Mouse (Mus musculus): ENCODE measurements around the gene Dock9. TPM values are rescaled to one million over a fixed set of nuclear protein-coding genes. Genes with fewer than 3 reads are reported as not detected.

Gene Dock9
- polyA plus RNA-seq, 1 experiment from 2014 or later = 5.2 TPM

GRCm38 (mm10) chr14:121786900-121787299 lies 10.7 kb downstream of the Dock9 start:
- no peaks in the 10 kb centered on the region for H3K9me3 ChIP-seq (ENCODE audit: control insufficient read depth, low read length)
- no peak overlapping the region for H3K27ac ChIP-seq (ENCODE audit: low read depth, low read length)
- H3K9ac ChIP-seq (ENCODE audit: low read depth, low read length) = no peak overlapping the region
- no peak overlapping the region for H3K4me2 ChIP-seq
- no peaks in the 10 kb centered on the region for H3K4me1 ChIP-seq (replicated peaks; ENCODE audit: control insufficient read depth, insufficient read depth, low read length)
- no peak overlapping the region for H3K4me3 ChIP-seq (ENCODE audit: low read depth, low read length)
- ATAC-seq (replicated peaks; ENCODE audit: low FRiP score) (no peak), DNase-seq (ENCODE audit: low spot score) (no peak)
- H3K27me3 ChIP-seq (replicated peaks; ENCODE audit: control insufficient read depth, insufficient read depth, low read length) = no peaks in the 10 kb centered on the region
- H3K36me3 ChIP-seq (ENCODE audit: control insufficient read depth, insufficient read depth, low read length) = no peaks in the 10 kb centered on the region; the same call in 1 of the 2 replicates
- 86% methylated on average over 12 of the region's 12 CpGs for WGBS

GRCm38 (mm10) chr14:121785394-121785793 lies 12.2 kb downstream of the Dock9 start:
- DNase-seq (ENCODE audit: low spot score) (no peak), ATAC-seq (replicated peaks; ENCODE audit: low FRiP score) (no peak)
- Histone ChIP-seq H3K9me3 (ENCODE audit: control insufficient read depth, low read length) (no peaks in the 10 kb centered on the region), H3K9ac (ENCODE audit: low read depth, low read length) (no peak overlapping the region), H3K4me1 (replicated peaks; ENCODE audit: control insufficient read depth, insufficient read depth, low read length) (peaks cover 5% of the 10 kb centered on the region; the same call in 1 of the 2 replicates), H3K27me3 (replicated peaks; ENCODE audit: control insufficient read depth, insufficient read depth, low read length) (no peaks in the 10 kb centered on the region), H3K36me3 (ENCODE audit: control insufficient read depth, insufficient read depth, low read length) (no peaks in the 10 kb centered on the region; the same call in 1 of the 2 replicates), H3K4me2 (no peak overlapping the region), H3K27ac (ENCODE audit: low read depth, low read length) (no peak overlapping the region), H3K4me3 (ENCODE audit: low read depth, low read length) (no peak overlapping the region)
- WGBS = 21% methylated on average over 1 of the region's 1 CpGs

GRCm38 (mm10) chr14:121780942-121781531 lies 16.6 kb downstream of the Dock9 start:
- ATAC-seq (replicated peaks; ENCODE audit: low FRiP score) (no peak), DNase-seq (ENCODE audit: low spot score) (no peak)
- Histone ChIP-seq H3K36me3 (ENCODE audit: control insufficient read depth, insufficient read depth, low read length) (no peaks in the 10 kb centered on the region), H3K9me3 (ENCODE audit: control insufficient read depth, low read length) (no peaks in the 10 kb centered on the region), H3K4me2 (no peak overlapping the region), H3K4me1 (replicated peaks; ENCODE audit: control insufficient read depth, insufficient read depth, low read length) (peaks cover 7% of the 10 kb centered on the region; the same call in 1 of the 2 replicates), H3K4me3 (ENCODE audit: low read depth, low read length) (no peak overlapping the region), H3K27ac (ENCODE audit: low read depth, low read length) (peak overlapping the region; percentile 8; the same call in 1 of the 2 replicates), H3K9ac (ENCODE audit: low read depth, low read length) (no peak overlapping the region), H3K27me3 (replicated peaks; ENCODE audit: control insufficient read depth, insufficient read depth, low read length) (no peaks in the 10 kb centered on the region)
- WGBS = 52% methylated on average over 12 of the region's 12 CpGs

- no peak overlapping the region for H3K4me3 ChIP-seq (ENCODE audit: low read depth, low read length)
- no peaks in the 10 kb centered on the region for H3K36me3 ChIP-seq (ENCODE audit: control insufficient read depth, insufficient read depth, low read length)
- DNase-seq (ENCODE audit: low spot score) = no peak
- no peak overlapping the region for H3K9ac ChIP-seq (ENCODE audit: low read depth, low read length)
- no peaks in the 10 kb centered on the region for H3K27me3 ChIP-seq (replicated peaks; ENCODE audit: control insufficient read depth, insufficient read depth, low read length)
- no peak; the same call in 1 of the 2 replicates for ATAC-seq (replicated peaks; ENCODE audit: low FRiP score)
- H3K27ac ChIP-seq (ENCODE audit: low read depth, low read length) = 0 out of 2 replicates have a peak overlapping the region, but pooled peaks have one; percentile 8
- WGBS = 45% methylated on average over 11 of the region's 11 CpGs
- no peaks in the 10 kb centered on the region for H3K9me3 ChIP-seq (ENCODE audit: control insufficient read depth, low read length)
- H3K4me2 ChIP-seq = no peak overlapping the region
- H3K4me1 ChIP-seq (replicated peaks; ENCODE audit: control insufficient read depth, insufficient read depth, low read length) = peaks cover 7% of the 10 kb centered on the region; the same call in 1 of the 2 replicates
Measured at GRCm38 (mm10) chr14:121780144-121780913, 17.3 kb downstream of the Dock9 start.

GRCm38 (mm10) chr14:121779620-121780019 lies 18.0 kb downstream of the Dock9 start:
- DNase-seq (ENCODE audit: low spot score) = no peak
- no peak overlapping the region for H3K27ac ChIP-seq (ENCODE audit: low read depth, low read length)
- H3K4me3 ChIP-seq (ENCODE audit: low read depth, low read length) = no peak overlapping the region
- H3K27me3 ChIP-seq (replicated peaks; ENCODE audit: control insufficient read depth, insufficient read depth, low read length) = no peaks in the 10 kb centered on the region
- no peak overlapping the region for H3K9ac ChIP-seq (ENCODE audit: low read depth, low read length)
- no peak for ATAC-seq (replicated peaks; ENCODE audit: low FRiP score)
- 63% methylated on average over 3 of the region's 3 CpGs for WGBS
- no peaks in the 10 kb centered on the region for H3K9me3 ChIP-seq (ENCODE audit: control insufficient read depth, low read length)
- H3K36me3 ChIP-seq (ENCODE audit: control insufficient read depth, insufficient read depth, low read length) = no peaks in the 10 kb centered on the region
- no peak overlapping the region for H3K4me2 ChIP-seq
- peaks cover 8% of the 10 kb centered on the region for H3K4me1 ChIP-seq (replicated peaks; ENCODE audit: control insufficient read depth, insufficient read depth, low read length)

- ATAC-seq (replicated peaks; ENCODE audit: low FRiP score) (no peak), DNase-seq (ENCODE audit: low spot score) (no peak)
- H3K36me3 ChIP-seq (ENCODE audit: control insufficient read depth, insufficient read depth, low read length) = no peaks in the 10 kb centered on the region
- H3K9me3 ChIP-seq (ENCODE audit: control insufficient read depth, low read length) = no peaks in the 10 kb centered on the region
- no peak overlapping the region for H3K27ac ChIP-seq (ENCODE audit: low read depth, low read length)
- no peak overlapping the region for H3K4me2 ChIP-seq
- H3K4me1 ChIP-seq (replicated peaks; ENCODE audit: control insufficient read depth, insufficient read depth, low read length) = peaks cover 17% of the 10 kb centered on the region
- 46% methylated on average over 4 of the region's 4 CpGs for WGBS
- no peak overlapping the region for H3K9ac ChIP-seq (ENCODE audit: low read depth, low read length)
- H3K4me3 ChIP-seq (ENCODE audit: low read depth, low read length) = no peak overlapping the region
- H3K27me3 ChIP-seq (replicated peaks; ENCODE audit: control insufficient read depth, insufficient read depth, low read length) = no peaks in the 10 kb centered on the region
Measured at GRCm38 (mm10) chr14:121777279-121777831, 20.3 kb downstream of the Dock9 start.

- no peak overlapping the region for H3K27ac ChIP-seq (ENCODE audit: low read depth, low read length)
- WGBS = 80% methylated on average over 4 of the region's 4 CpGs
- no peak overlapping the region for H3K9ac ChIP-seq (ENCODE audit: low read depth, low read length)
- no peak overlapping the region for H3K4me2 ChIP-seq
- no peak for DNase-seq (ENCODE audit: low spot score)
- H3K4me3 ChIP-seq (ENCODE audit: low read depth, low read length) = no peak overlapping the region
- no peaks in the 10 kb centered on the region for H3K36me3 ChIP-seq (ENCODE audit: control insufficient read depth, insufficient read depth, low read length)
- H3K4me1 ChIP-seq (replicated peaks; ENCODE audit: control insufficient read depth, insufficient read depth, low read length) = peaks cover 17% of the 10 kb centered on the region
- H3K27me3 ChIP-seq (replicated peaks; ENCODE audit: control insufficient read depth, insufficient read depth, low read length) = no peaks in the 10 kb centered on the region
- no peak for ATAC-seq (replicated peaks; ENCODE audit: low FRiP score)
- H3K9me3 ChIP-seq (ENCODE audit: control insufficient read depth, low read length) = no peaks in the 10 kb centered on the region
Measured at GRCm38 (mm10) chr14:121776749-121777148, 20.9 kb downstream of the Dock9 start.

- Histone ChIP-seq H3K4me2 (no peak overlapping the region), H3K36me3 (ENCODE audit: control insufficient read depth, insufficient read depth, low read length) (no peaks in the 10 kb centered on the region), H3K4me3 (ENCODE audit: low read depth, low read length) (no peak overlapping the region), H3K27ac (ENCODE audit: low read depth, low read length) (no peak overlapping the region), H3K27me3 (replicated peaks; ENCODE audit: control insufficient read depth, insufficient read depth, low read length) (no peaks in the 10 kb centered on the region), H3K9me3 (ENCODE audit: control insufficient read depth, low read length) (no peaks in the 10 kb centered on the region), H3K9ac (ENCODE audit: low read depth, low read length) (no peak overlapping the region), H3K4me1 (replicated peaks; ENCODE audit: control insufficient read depth, insufficient read depth, low read length) (no peaks in the 10 kb centered on the region)
- WGBS = 59% methylated on average over 11 of the region's 11 CpGs
- no peak for DNase-seq (ENCODE audit: low spot score)
- ATAC-seq (replicated peaks; ENCODE audit: low FRiP score) = no peak
Measured at GRCm38 (mm10) chr14:121762021-121762452, 35.6 kb downstream of the Dock9 start.
